Mouse (Mus musculus): ENCODE data around the gene Klrb1.

- TF ChIP-seq CTCF (IDR thresholded peaks at IDR 0.05) = no peak
- TF ChIP-seq POLR2A (IDR thresholded peaks at IDR 0.05; ENCODE audit: insufficient read depth, low read depth, low read length) = no peak
- no peak for TF ChIP-seq EP300 (IDR thresholded peaks at IDR 0.05; ENCODE audit: insufficient read depth, low read depth, low read length)
Measured at GRCm38 (mm10) chr6:128701691-128702090, 21.2 kb downstream of the Klrb1 start.
